In genomic region chr3:97697291-97697690, GRCm38 (mm10) we compare ENCODE assay signal across 23 mouse cellular contexts. TPM values are rescaled to one million over a fixed set of nuclear protein-coding genes. Genes with fewer than 3 reads are reported as not detected.
"Had no signal": no experiment of that assay in that cellular context is flagged by ENCODE, and none has a peak within 500 bp of the region (broad histone marks: within the 10 kb centered on the region; RNA-seq: fewer than 3 reads in every experiment).

No protein-coding gene starts in this region.

- H3K9ac ChIP-seq: liver, embryonic 13.5 days; liver, postnatal 0 days; lung, embryonic 15.5 days; neural tube, embryonic 15.5 days had no signal

- H3K27me3 ChIP-seq: liver, embryonic 13.5 days; lung, embryonic 15.5 days; neural tube, embryonic 15.5 days had no signal

- H3K36me3 ChIP-seq: limb, embryonic 10.5 days; liver, embryonic 13.5 days; lung, embryonic 15.5 days; midbrain, embryonic 10.5 days had no signal

- H3K27ac ChIP-seq: hindbrain, postnatal 0 days; limb, embryonic 10.5 days; liver, embryonic 13.5 days; lung, embryonic 15.5 days; midbrain, embryonic 10.5 days; neural tube, embryonic 15.5 days had no signal

- H3K4me1 ChIP-seq: limb, embryonic 10.5 days; liver, embryonic 13.5 days; midbrain, embryonic 10.5 days; neural tube, embryonic 15.5 days had no signal

- H3K4me3 ChIP-seq: limb, embryonic 10.5 days; liver, embryonic 13.5 days; lung, embryonic 15.5 days; midbrain, embryonic 10.5 days; myocyte; neural tube, embryonic 15.5 days had no signal

- DNase-seq: liver, embryonic 13.5 days; liver, postnatal 0 days; lung, postnatal 36 days; midbrain, embryonic 14.5 days; right cerebral cortex, postnatal 4 days; spleen, adult 18-20 months; thymus, adult 18-20 months; thymus, postnatal 14 days had no signal

RNA-seq across cellular contexts. Expression of gene Gm17651, which starts 22.8 kb away (rescaled TPM):
- total RNA-seq: hindbrain, postnatal 0 days; layer of hippocampus, adult 8-10 months; layer of hippocampus, postnatal 14 days; left cerebral cortex, adult 18-20 months; left cerebral cortex, postnatal 14 days; megakaryocyte, adult 5-6 weeks had no signal
- polyA plus RNA-seq: hindbrain, postnatal 0 days; intestine, embryonic 14.5 days; limb, embryonic 10.5 days; limb, embryonic 14.5 days; liver, embryonic 13.5 days; liver, postnatal 0 days; lung, embryonic 15.5 days; midbrain, embryonic 10.5 days; midbrain, embryonic 14.5 days; myocyte; neural tube, embryonic 11.5 days; neural tube, embryonic 15.5 days; stomach, embryonic 14.5 days had no signal
